Mouse (Mus musculus) embryonic facial prominence, embryonic 10.5 days (tissue): Measurements from ENCODE around the gene Prpf31. TPM values are rescaled to one million over a fixed set of nuclear protein-coding genes. Genes with fewer than 3 reads are reported as not detected.
"Not testable (repeated sequence)": the region's sequence is repeated elsewhere in the genome, so short reads cannot be mapped to it uniquely, and the experiment has no call there.

ENCODE experiments used
- DNase-seq: peaks from one replicate; pipeline ENCODE4 v3.0.0-alpha.2; 2017; ENCODE audit warnings: low spot score
- H3K27ac ChIP-seq: fragments of 300-500 bp; sonication (generic); replicated peaks from 2 replicates; pipeline ENCODE4 v1.5.1; 2016; ENCODE audit warnings: mild to moderate bottlenecking
- H3K27me3 ChIP-seq: fragments of 300-500 bp; sonication (generic); replicated peaks from 2 replicates; pipeline ENCODE4 v1.6.1; 2016; ENCODE audit warnings: low read depth, mild to moderate bottlenecking; ENCODE audit not compliant: poor library complexity, severe bottlenecking
- H3K36me3 ChIP-seq: fragments of 300-500 bp; sonication (generic); replicated peaks from 2 replicates; pipeline ENCODE4 v1.6.1; 2016; ENCODE audit warnings: mild to moderate bottlenecking, moderate library complexity
- H3K4me1 ChIP-seq: fragments of 300-500 bp; sonication (generic); 2 replicates; pipeline ENCODE4 v1.6.1; 2016
- H3K4me3 ChIP-seq: fragments of 300-500 bp; sonication (generic); 2 replicates; pipeline ENCODE4 v1.5.1; 2016; ENCODE audit warnings: mild to moderate bottlenecking, moderate library complexity
- H3K9me3 ChIP-seq: fragments of 300-500 bp; sonication (generic); 2 replicates; pipeline ENCODE4 v1.6.1; 2016; ENCODE audit warnings: mild to moderate bottlenecking
- WGBS: fragments of 180-500 bp; shearing (Covaris S2); methylation state at CpG from one replicate; pipeline ENCODE4 v1.1.7; 2016; 5-methylcytosine and 5-hydroxymethylcytosine counted together
- polyA plus RNA-seq: library from polyadenylated mRNA; unstranded; fragments of >200 nt; fragmentation: Nextera tagmentation; extraction: Ambion mirVana; gene quantifications from 2 replicates; pipeline ENCODE4 v1.2.1, GENCODE M21; 2016

The Prpf31 gene
- 179 and 183 TPM in 2 replicates for polyA plus RNA-seq

DNA sequence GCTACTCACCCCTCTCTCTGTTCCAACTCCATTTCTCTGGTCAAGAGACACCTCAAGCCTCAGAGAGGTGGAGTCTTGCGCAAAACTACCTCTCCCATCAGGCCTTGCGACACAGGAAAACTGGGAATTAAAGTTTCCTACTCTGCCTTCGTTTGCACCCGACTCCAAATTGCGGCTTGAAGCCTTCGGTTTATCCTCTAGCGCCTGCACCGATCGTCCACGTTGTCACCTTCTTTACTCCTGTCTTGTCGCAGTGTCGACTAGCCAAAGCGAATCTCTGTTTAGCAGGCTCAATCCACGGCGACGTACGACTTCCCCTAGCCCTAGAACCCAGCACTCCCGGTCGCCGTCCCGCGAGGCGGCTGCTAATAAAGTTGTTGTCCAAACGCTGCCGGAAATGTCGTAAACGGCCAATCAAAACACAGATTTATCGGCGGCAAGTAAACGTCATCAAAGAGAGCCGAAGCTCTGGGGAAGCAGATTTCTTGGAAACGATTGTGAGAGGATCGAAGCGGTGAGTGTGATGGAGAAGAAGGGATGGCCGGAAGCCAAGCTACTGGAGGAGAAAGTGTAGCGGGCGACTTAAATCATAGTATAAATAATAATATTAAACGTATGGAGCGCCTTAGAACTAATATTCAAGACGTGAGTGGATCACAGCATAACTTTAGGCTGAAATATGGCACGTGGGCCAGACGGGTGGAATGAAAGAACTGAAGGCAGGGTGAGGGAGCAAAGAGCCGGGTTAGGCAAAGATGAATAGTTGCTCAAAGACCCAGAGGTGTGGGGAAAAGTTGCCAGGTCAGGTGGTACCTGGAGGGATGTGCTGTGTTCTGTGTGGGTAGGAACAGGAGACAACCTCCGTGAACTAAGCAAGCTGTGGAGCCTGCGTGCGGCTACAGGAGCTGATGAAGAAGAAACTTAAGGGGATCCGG lies at the start of gene Prpf31, which contains the start of gene Tfpt:
TSS of gene Prpf31 (plus strand) at position 443 of the 935 bp plus-strand sequence.
TSS of gene Tfpt (minus strand) at position 387 of the 935 bp plus-strand sequence.
- H3K9me3 ChIP-seq = no peaks in the 10 kb centered on the region
- H3K27me3 ChIP-seq = no peaks in the 10 kb centered on the region
- peaks cover 58% of the 10 kb centered on the region for H3K36me3 ChIP-seq
- peak; percentile 93 for DNase-seq
- 1% methylated on average over 47 of the region's 47 CpGs for WGBS
- peak within 1 kb of the TSS; percentile 74 for H3K4me3 ChIP-seq
- H3K27ac ChIP-seq = peak within 1 kb of the TSS; percentile 87
- H3K4me1 ChIP-seq = peaks cover 19% of the 10 kb centered on the region

DNA sequence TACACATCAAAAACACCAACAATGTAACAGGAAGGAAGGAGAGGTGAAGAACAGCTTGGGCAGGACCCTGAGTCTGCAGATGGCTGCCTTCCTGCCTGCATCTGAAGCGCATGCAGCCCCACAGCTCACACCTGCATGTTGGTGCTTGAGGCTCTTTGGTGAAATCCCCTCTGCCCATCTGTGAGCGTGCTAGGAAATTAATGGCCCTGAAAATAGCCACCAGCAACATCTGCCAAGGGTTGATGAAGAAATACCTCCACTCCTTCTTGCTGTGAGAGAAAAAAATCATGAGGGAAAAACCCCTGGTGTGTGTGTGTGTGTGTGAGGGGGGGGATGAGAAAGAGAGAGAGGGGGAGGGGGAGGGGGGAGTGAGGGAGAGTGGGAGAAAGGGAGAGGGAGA lies 49.8 kb upstream of the Prpf31 start:
- no peaks in the 10 kb centered on the region for H3K36me3 ChIP-seq
- H3K9me3 ChIP-seq = no peaks in the 10 kb centered on the region
- H3K4me1 ChIP-seq = no peaks in the 10 kb centered on the region
- H3K27ac ChIP-seq = no peak overlapping the region
- no peak for DNase-seq
- no peaks in the 10 kb centered on the region for H3K27me3 ChIP-seq
- H3K4me3 ChIP-seq = no peak overlapping the region
- 68% methylated on average over 2 of the region's 2 CpGs for WGBS

DNA sequence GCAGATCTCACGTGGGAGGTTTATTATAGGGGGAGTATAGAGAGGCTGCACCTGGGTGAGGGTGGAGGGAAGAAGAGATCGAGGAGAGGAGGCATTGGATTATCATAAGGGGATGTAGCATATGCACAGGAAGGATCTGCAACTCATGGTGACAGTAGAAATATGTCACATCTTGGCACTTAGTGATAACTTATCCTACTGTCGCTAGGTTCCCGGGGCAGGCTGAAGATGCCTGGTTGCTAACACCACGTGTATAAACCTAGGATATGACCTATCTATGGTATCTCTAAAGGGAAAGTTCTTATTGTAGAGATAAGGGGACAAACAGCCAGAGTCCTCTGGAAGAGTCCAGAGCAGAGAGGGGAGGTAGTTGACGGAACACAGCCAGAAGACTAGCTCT lies 44.0 kb upstream of the Prpf31 start:
- Histone ChIP-seq H3K9me3 (no peaks in the 10 kb centered on the region), H3K27me3 (no peaks in the 10 kb centered on the region), H3K27ac (no peak overlapping the region), H3K4me3 (no peak overlapping the region), H3K36me3 (no peaks in the 10 kb centered on the region), H3K4me1 (no peaks in the 10 kb centered on the region)
- DNase-seq = no peak
- WGBS = 18% methylated on average over 6 of the region's 6 CpGs

DNA sequence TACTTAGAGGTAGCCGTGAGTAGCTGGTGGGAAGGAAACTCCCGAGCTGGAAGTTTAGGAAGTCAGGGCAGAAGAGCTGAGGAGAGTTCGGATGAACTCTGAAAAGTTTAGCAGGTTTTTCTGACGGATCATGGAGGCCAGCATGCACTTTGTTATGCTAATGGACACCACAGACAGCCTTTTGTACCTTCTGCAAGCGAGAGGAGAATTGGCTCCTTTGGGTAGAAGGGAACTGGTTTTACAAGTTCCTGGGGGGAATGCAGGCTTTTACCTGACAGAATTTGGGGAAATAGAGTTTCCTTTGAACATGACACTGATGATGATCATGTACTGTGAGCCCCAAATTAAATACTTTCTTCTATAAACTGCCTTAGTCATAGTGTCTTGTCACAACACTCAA lies 43.5 kb upstream of the Prpf31 start:
- no peak overlapping the region for H3K4me3 ChIP-seq
- H3K36me3 ChIP-seq = no peaks in the 10 kb centered on the region
- DNase-seq = no peak
- H3K27me3 ChIP-seq = no peaks in the 10 kb centered on the region
- H3K9me3 ChIP-seq = no peaks in the 10 kb centered on the region
- 8% methylated on average over 5 of the region's 5 CpGs for WGBS
- H3K27ac ChIP-seq = no peak overlapping the region
- no peaks in the 10 kb centered on the region for H3K4me1 ChIP-seq

DNA sequence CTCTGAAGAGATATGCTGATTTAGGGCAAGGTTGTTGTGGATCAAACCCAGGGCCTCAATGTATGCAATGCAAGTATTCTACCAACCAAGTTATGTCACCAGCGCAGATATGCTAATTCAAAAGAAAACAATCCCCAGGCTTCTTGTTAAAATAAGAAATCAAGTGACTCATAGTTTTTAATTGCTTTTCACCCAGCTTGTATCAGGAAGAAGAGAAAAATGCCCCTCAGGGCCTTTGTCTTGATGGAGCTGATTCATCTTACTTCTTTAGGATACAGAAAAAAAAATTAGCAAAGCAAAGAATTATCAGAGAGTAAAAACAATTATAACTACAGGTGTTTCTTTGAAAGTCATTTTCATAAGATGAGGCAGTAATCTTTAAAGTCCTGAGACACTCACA lies 42.5 kb upstream of the Prpf31 start:
- Histone ChIP-seq H3K36me3 (no peaks in the 10 kb centered on the region), H3K27me3 (no peaks in the 10 kb centered on the region), H3K4me1 (no peaks in the 10 kb centered on the region), H3K9me3 (0 out of 2 replicates have a peak, but pooled peaks cover 2% of the 10 kb centered on the region), H3K27ac (no peak overlapping the region), H3K4me3 (no peak overlapping the region)
- no peak for DNase-seq
- 68% methylated on average over 1 of the region's 1 CpGs for WGBS

DNA sequence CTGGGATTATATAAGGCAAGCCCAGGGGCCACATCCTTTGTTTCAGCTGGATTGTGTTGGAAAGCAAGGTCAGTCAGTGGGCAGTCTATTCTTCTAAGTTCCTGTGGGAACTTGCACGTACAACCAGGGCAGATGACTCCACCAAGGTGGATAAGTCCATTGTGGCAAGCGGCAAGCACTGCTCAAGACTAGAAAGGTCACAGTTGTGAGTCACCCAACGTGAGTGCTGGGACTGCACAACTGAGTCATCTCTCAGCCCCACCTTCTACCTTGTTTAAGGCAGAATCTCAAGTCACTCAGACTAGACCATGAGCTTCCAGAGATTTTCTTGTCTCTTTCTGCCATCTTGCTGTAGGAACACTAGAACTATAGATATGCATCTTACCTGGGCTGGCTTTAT lies 39.2 kb upstream of the Prpf31 start:
- 0 out of 2 replicates have a peak, but pooled peaks cover 2% of the 10 kb centered on the region for H3K9me3 ChIP-seq
- H3K27me3 ChIP-seq = no peaks in the 10 kb centered on the region
- H3K27ac ChIP-seq = no peak overlapping the region
- H3K4me3 ChIP-seq = no peak overlapping the region
- no peaks in the 10 kb centered on the region for H3K4me1 ChIP-seq
- 82% methylated on average over 3 of the region's 3 CpGs for WGBS
- DNase-seq = no peak
- no peaks in the 10 kb centered on the region for H3K36me3 ChIP-seq

DNA sequence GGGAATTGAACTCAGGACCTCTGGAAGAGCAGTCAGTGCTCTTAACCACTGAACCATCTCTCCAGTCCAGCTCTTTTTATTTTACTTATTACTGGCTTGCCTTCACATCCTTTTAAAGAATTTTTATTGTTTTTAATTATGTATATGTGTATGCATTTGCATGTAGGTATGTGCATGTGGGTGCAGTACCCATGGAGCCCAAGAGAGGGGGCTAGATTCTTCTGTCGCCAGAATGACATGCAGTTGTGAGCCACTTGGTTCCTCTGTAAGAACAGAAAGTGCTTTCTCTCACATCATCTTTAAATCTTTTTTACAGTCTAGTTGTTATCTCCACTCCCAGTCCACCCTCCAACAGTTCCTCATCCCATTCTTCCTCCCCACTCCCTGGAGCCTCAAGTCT lies 38.3 kb upstream of the Prpf31 start:
- Histone ChIP-seq H3K27me3 (no peaks in the 10 kb centered on the region), H3K27ac (no peak overlapping the region), H3K36me3 (no peaks in the 10 kb centered on the region), H3K9me3 (0 out of 2 replicates have a peak, but pooled peaks cover 2% of the 10 kb centered on the region), H3K4me3 (no peak overlapping the region), H3K4me1 (no peaks in the 10 kb centered on the region)
- DNase-seq = no peak
- 69% methylated on average over 1 of the region's 1 CpGs for WGBS

DNA sequence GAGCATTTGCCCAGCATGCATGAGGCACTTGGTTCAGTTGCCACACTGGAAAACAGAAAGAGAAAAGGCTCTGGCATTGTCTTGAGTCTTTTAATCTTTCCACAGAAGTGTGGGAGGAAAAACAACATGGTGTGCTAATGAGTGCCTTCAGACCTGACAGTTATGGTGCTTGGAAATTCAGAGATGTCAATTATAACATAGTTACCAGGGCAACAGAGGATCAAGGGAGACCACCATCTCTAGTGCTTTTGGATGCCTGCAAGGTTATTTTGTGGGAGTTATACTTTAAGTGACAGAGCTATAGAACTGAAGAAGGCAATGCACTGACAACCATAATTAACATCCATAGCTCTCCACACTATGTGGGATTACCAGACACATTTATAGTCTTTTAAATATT lies 35.9 kb upstream of the Prpf31 start:
- H3K4me3 ChIP-seq = no peak overlapping the region
- DNase-seq = no peak
- H3K9me3 ChIP-seq = 0 out of 2 replicates have a peak, but pooled peaks cover 2% of the 10 kb centered on the region
- no peak overlapping the region for H3K27ac ChIP-seq
- H3K36me3 ChIP-seq = no peaks in the 10 kb centered on the region
- H3K4me1 ChIP-seq = no peaks in the 10 kb centered on the region
- H3K27me3 ChIP-seq = no peaks in the 10 kb centered on the region

DNA sequence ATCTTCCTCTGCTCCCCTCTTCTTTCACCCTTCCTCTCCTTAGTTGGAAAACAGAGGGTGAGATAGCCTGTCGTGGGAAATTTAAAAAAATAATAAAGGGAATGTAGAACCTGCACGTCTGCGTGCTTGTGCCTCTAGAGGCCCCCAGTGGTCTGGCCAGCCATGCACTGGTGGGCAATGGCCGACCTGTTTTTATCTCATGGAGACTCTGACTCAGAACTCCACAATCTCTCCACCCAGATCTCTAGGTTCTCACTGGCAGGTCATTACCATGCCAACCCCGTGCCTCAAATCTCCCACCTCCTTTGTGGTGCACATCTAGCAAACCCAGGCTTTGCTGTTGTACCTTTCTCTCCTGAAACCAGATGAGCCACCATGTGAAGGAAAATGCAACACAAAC lies 35.1 kb upstream of the Prpf31 start:
- H3K27me3 ChIP-seq = no peaks in the 10 kb centered on the region
- H3K4me3 ChIP-seq = peak overlapping the region; percentile 32; the same call in 1 of the 2 replicates
- no peak overlapping the region for H3K27ac ChIP-seq
- no peaks in the 10 kb centered on the region for H3K36me3 ChIP-seq
- DNase-seq = no peak
- H3K4me1 ChIP-seq = no peaks in the 10 kb centered on the region
- WGBS = 25% methylated on average over 5 of the region's 5 CpGs
- 0 out of 2 replicates have a peak, but pooled peaks cover 2% of the 10 kb centered on the region for H3K9me3 ChIP-seq

DNA sequence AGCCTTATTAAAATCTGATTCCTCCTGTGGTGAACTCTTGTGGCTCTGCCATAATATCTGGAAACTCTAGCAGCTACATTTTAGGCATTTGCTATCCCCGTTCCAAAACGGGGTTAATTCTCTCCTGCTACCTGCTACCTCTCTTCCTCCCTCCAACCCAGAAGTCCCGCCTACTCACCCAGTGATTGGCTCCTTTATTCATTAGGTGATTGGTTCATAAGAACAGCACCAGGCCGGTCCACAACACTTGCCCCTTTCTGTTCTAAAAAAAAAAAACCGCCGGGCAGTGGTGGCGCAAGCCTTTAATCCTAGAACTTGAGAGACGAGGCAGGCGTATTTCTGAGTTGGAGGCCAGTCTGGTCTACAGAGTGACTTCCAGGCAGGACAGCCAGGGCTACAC lies 34.6 kb upstream of the Prpf31 start:
- Histone ChIP-seq H3K9me3 (0 out of 2 replicates have a peak, but pooled peaks cover 2% of the 10 kb centered on the region), H3K4me3 (peak overlapping the region; percentile 32; the same call in 1 of the 2 replicates), H3K27me3 (no peaks in the 10 kb centered on the region), H3K36me3 (no peaks in the 10 kb centered on the region), H3K4me1 (no peaks in the 10 kb centered on the region), H3K27ac (no peak overlapping the region)
- 22% methylated on average over 9 of the region's 9 CpGs for WGBS
- peak; percentile 12 for DNase-seq

DNA sequence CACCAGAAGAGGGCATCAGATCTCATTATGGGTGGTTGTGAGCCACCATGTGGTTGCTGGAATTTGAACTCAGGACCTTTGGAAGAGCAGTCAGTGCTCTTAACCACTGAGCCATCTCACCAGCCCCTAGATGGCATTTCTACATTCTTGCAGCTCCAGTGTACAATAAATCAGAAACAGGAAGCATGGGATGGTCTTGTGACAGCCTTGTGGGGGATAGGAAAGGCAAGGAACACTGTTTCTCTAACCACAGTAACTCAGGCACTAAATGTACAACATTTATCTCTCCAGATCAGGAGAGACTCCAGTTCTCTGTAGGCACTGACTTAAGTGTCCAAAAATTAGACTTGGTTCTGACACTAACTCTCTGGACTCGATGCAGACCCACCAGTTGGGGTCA lies 32.0 kb upstream of the Prpf31 start:
- not testable (repeated sequence) for H3K4me1 ChIP-seq, H3K9me3 ChIP-seq, H3K27me3 ChIP-seq, H3K36me3 ChIP-seq, H3K27ac ChIP-seq, H3K4me3 ChIP-seq, DNase-seq
- 67% methylated on average over 1 of the region's 1 CpGs for WGBS

DNA sequence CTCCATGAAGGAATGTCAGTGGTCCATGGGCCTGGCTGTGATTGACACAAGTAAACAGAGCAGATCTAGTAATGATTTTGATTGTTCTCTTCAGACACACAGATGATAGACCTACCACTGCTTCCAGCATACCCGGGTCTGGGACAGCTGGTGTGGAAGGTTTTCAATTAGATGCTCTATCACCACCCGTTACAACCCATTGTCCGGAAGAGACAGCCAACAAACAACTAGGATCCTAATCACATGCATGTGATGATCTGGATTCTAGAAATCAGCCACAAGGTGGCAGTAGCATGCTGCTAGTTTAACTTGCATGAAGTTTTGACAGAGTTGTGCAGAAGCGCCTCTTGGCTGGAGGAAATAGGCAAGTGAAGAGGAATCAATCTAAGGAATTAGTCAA lies 28.7 kb upstream of the Prpf31 start:
- 26% methylated on average over 4 of the region's 4 CpGs for WGBS
- H3K4me3 ChIP-seq = no peak overlapping the region
- H3K4me1 ChIP-seq = no peaks in the 10 kb centered on the region; the same call in 1 of the 2 replicates

DNA sequence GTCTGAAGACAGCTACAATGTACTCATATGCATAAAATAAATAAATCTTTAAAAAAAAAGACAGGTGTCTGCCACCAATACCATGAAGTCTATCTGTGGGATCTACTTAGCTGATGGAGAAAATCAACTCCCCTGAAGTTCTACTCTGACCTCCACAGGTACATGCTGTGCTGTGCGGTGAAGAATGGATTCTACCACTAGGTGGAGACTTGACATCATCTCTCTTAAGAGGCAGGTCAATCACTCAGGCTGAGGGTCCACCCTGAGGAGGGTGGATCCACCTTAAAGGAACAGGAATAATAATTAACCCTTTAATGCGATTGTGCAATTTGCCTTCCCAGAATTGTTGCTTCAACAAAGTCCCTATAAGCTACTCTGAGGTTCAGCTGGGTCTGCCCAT lies 23.0 kb upstream of the Prpf31 start:
- no peak overlapping the region for H3K27ac ChIP-seq
- 13% methylated on average over 2 of the region's 2 CpGs for WGBS
- no peak for DNase-seq
- no peaks in the 10 kb centered on the region; the same call in 1 of the 2 replicates for H3K4me1 ChIP-seq
- H3K27me3 ChIP-seq = no peaks in the 10 kb centered on the region
- no peak overlapping the region for H3K4me3 ChIP-seq
- no peaks in the 10 kb centered on the region for H3K36me3 ChIP-seq
- H3K9me3 ChIP-seq = no peaks in the 10 kb centered on the region

More for the DNA sequence above, 28.7 kb upstream of the Prpf31 start:
- Histone ChIP-seq H3K27me3 (no peaks in the 10 kb centered on the region), H3K9me3 (no peaks in the 10 kb centered on the region), H3K36me3 (no peaks in the 10 kb centered on the region), H3K27ac (no peak overlapping the region)
- peak; percentile 63 for DNase-seq
